17 mouse cellular contexts compared by ENCODE assay signal in genomic region chr3:37516379-37516778, GRCm38 (mm10).
"Had no signal": no experiment of that assay in that cellular context is flagged by ENCODE, and none has a peak within 500 bp of the region (broad histone marks: within the 10 kb centered on the region; RNA-seq: fewer than 3 reads in every experiment).

No protein-coding gene starts in this region.

- H3K4me1 ChIP-seq: lung, embryonic 15.5 days; midbrain, embryonic 13.5 days; midbrain, embryonic 15.5 days; neural tube, embryonic 12.5 days; stomach, embryonic 15.5 days had no signal

- H3K9me3 ChIP-seq: lung, embryonic 15.5 days; megakaryocyte, embryonic 14.5 days; midbrain, embryonic 13.5 days; midbrain, embryonic 15.5 days; neural tube, embryonic 12.5 days; stomach, embryonic 15.5 days had no signal

- H3K9ac ChIP-seq: lung, embryonic 15.5 days; midbrain, embryonic 13.5 days; midbrain, embryonic 15.5 days; neural tube, embryonic 12.5 days; stomach, embryonic 15.5 days had no signal

- DNase-seq: lung, adult 2 months; lung, postnatal 14 days; lung, postnatal 36 days; right cerebral cortex, postnatal 14 days; thymus, adult 2 months; thymus, postnatal 25 days; thymus, postnatal 4 days had no signal

- H3K27ac ChIP-seq: lung, embryonic 15.5 days; macrophage; midbrain, embryonic 13.5 days; midbrain, embryonic 15.5 days; neural tube, embryonic 12.5 days; stomach, embryonic 15.5 days; stomach, postnatal 0 days had no signal

- H3K4me2 ChIP-seq: lung, embryonic 15.5 days; midbrain, embryonic 11.5 days; midbrain, embryonic 13.5 days; midbrain, embryonic 15.5 days; neural tube, embryonic 12.5 days; stomach, embryonic 15.5 days had no signal

- H3K36me3 ChIP-seq: lung, embryonic 15.5 days; midbrain, embryonic 13.5 days; midbrain, embryonic 15.5 days; neural tube, embryonic 12.5 days; stomach, embryonic 15.5 days had no signal

- H3K27me3 ChIP-seq: lung, embryonic 15.5 days; megakaryocyte, embryonic 14.5 days; midbrain, embryonic 13.5 days; midbrain, embryonic 15.5 days; neural tube, embryonic 12.5 days; stomach, embryonic 15.5 days had no signal

- H3K4me3 ChIP-seq: lung, embryonic 15.5 days; midbrain, embryonic 13.5 days; midbrain, embryonic 15.5 days; neural tube, embryonic 12.5 days; stomach, embryonic 15.5 days had no signal

- ATAC-seq: lung, postnatal 0 days; midbrain, embryonic 13.5 days; midbrain, embryonic 15.5 days had no signal
